Mouse (Mus musculus) left cerebral cortex, adult 18-20 months (tissue): ENCODE measurements at regions not wholly inside any gene's neighbourhood (a gene's known extent, or its start where the extent isn't known, plus 50 kb on each side); places are given as distances from the start of the nearest gene placed in this dataset.

Source experiments
- DNase-seq, 2 experiments: peaks; one replicate each; pipeline ENCODE4 v3.0.0; 2021 to 2022; ENCODE audit warnings: low spot score in 2 of 2, mixed read lengths in 1 of 2

GRCm38 (mm10) chr17:59429189-59429588 lies 416.0 kb upstream of the Nudt12 start:
- DNase-seq: no peak

GRCm38 (mm10) chr17:59421489-59421888 lies 408.3 kb upstream of the Nudt12 start:
- DNase-seq: no peak

- DNase-seq: no peak
Measured at GRCm38 (mm10) chr17:59409315-59409714, 396.1 kb upstream of the Nudt12 start.

- DNase-seq: no peak
Measured at GRCm38 (mm10) chr17:59404525-59404924, 391.4 kb upstream of the Nudt12 start.

- DNase-seq: no peak
Measured at GRCm38 (mm10) chr17:59397404-59397803, 384.2 kb upstream of the Nudt12 start.

GRCm38 (mm10) chr17:59383107-59383438 lies 369.9 kb upstream of the Nudt12 start:
- DNase-seq: no peak

GRCm38 (mm10) chr17:59382225-59383106 lies 369.3 kb upstream of the Nudt12 start:
- DNase-seq: no peak

GRCm38 (mm10) chr17:59373505-59374106 lies 360.4 kb upstream of the Nudt12 start:
- no peak for DNase-seq

- DNase-seq: no peak
Measured at GRCm38 (mm10) chr17:59369624-59370541, 356.7 kb upstream of the Nudt12 start.

GRCm38 (mm10) chr17:59365340-59365739 lies 352.2 kb upstream of the Nudt12 start:
- no peak for DNase-seq

- DNase-seq: no peak
Measured at GRCm38 (mm10) chr17:59362110-59362509, 348.9 kb upstream of the Nudt12 start.

GRCm38 (mm10) chr17:59361119-59361518 lies 347.9 kb upstream of the Nudt12 start:
- no peak for DNase-seq

GRCm38 (mm10) chr17:59359503-59359902 lies 346.3 kb upstream of the Nudt12 start:
- no peak for DNase-seq

- peak in 1 of 2 experiments; percentile 12 for DNase-seq
Measured at GRCm38 (mm10) chr17:59345526-59345925, 332.4 kb upstream of the Nudt12 start.

- no peak for DNase-seq
Measured at GRCm38 (mm10) chr17:59297939-59298338, 284.8 kb upstream of the Nudt12 start.

GRCm38 (mm10) chr17:59281364-59281763 lies 268.2 kb upstream of the Nudt12 start:
- peak in 1 of 2 experiments; percentile 10 for DNase-seq

- DNase-seq: no peak
Measured at GRCm38 (mm10) chr17:59279811-59280210, 266.6 kb upstream of the Nudt12 start.

- DNase-seq: no peak
Measured at GRCm38 (mm10) chr17:59269613-59270012, 256.4 kb upstream of the Nudt12 start.

- DNase-seq: no peak
Measured at GRCm38 (mm10) chr17:59249000-59249399, 235.8 kb upstream of the Nudt12 start.

GRCm38 (mm10) chr17:59232251-59232650 lies 219.1 kb upstream of the Nudt12 start:
- DNase-seq: no peak
